Mouse (Mus musculus) G1E (cell line): ENCODE results near the gene Mmp17.
"Not testable (repeated sequence)": the region's sequence is repeated elsewhere in the genome, so short reads cannot be mapped to it uniquely, and the experiment has no call there.

Experiments
- CTCF ChIP-seq: IDR thresholded peaks from 2 replicates; pipeline ENCODE4 v1.5.1; 2012; ENCODE audit warnings: low read depth, low read length, inconsistent platforms, mixed read lengths
- TAL1 ChIP-seq: conservative IDR thresholded peaks from 2 replicates; pipeline ENCODE4 v1.6.1; 2012; ENCODE audit warnings: low read depth, low read length, inconsistent platforms, mixed read lengths

DNA sequence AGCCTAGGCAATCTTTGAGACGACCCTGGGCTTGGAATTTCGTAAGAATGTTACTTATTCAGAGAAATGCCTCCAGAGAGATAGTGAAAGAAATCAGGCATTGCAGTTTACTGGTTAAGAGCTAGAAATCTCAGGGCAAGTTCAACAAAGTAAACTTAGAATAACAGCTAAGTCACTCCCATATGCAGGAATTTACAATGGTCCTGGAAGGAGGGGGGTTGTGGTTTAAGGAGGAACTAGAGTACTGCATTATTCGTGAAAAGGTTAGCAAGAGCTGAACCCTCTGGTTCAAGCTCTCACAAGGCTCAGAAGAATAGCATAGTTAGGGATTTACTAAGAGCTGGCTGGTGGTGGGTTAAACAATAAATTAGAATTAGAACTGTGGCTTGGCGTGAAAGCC is 42.6 kb downstream of the Mmp17 start:
- TF ChIP-seq TAL1, CTCF: not testable (repeated sequence)
